Mouse (Mus musculus): ENCODE results near the gene Ramp1. TPM values are rescaled to one million over a fixed set of nuclear protein-coding genes. Genes with fewer than 3 reads are reported as not detected.

Ramp1 gene
- polyA plus RNA-seq, 1 experiment from 2014 or later, result 0.61 TPM

GRCm38 (mm10) chr1:91205651-91206050 is 26.0 kb downstream of the Ramp1 start:
- Histone ChIP-seq H3K27ac (replicated peaks) (no peak overlapping the region), H3K9me3 (no peaks in the 10 kb centered on the region), H3K36me3 (replicated peaks) (no peaks in the 10 kb centered on the region), H3K27me3 (replicated peaks; ENCODE audit: low read depth, poor library complexity, severe bottlenecking) (no peaks in the 10 kb centered on the region), H3K4me3 (no peak overlapping the region), H3K4me1 (peaks cover 14% of the 10 kb centered on the region; the same call in 1 of the 2 replicates)
- DNase-seq (ENCODE audit: low spot score), result no peak
- WGBS, result 79% methylated on average over 6 of the region's 6 CpGs

DNA sequence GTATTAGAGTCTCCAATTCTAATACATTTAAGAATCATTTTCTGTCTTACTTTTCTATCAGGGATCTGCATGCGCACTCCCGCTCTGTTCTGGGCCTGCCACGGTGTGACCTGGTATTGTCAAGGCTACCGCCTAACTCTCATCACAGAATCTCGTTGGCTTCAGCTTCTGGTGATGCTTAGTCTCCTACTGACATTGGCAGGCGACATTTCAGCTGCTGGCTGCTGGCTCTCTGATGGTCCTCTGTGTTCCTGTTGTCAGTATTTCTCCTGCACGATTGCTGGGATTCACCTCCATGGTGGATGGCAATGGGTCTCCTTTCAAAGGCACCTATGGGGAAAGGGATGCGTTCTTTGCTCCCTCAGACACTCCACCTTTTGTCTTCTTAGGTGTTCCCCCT is 26.7 kb downstream of the Ramp1 start:
- H3K4me3 ChIP-seq, result no peak overlapping the region
- H3K9me3 ChIP-seq, result no peaks in the 10 kb centered on the region
- no peak for DNase-seq (ENCODE audit: low spot score)
- 85% methylated on average over 8 of the region's 8 CpGs for WGBS
- peaks cover 10% of the 10 kb centered on the region; the same call in 1 of the 2 replicates for H3K4me1 ChIP-seq
- no peaks in the 10 kb centered on the region for H3K27me3 ChIP-seq (replicated peaks; ENCODE audit: low read depth, poor library complexity, severe bottlenecking)
- H3K27ac ChIP-seq (replicated peaks), result no peak overlapping the region
- no peaks in the 10 kb centered on the region for H3K36me3 ChIP-seq (replicated peaks)

GRCm38 (mm10) chr1:91206873-91207272 is 27.3 kb downstream of the Ramp1 start:
- Histone ChIP-seq H3K36me3 (replicated peaks) (no peaks in the 10 kb centered on the region), H3K9me3 (no peaks in the 10 kb centered on the region), H3K27ac (replicated peaks) (no peak overlapping the region), H3K4me1 (peaks cover 10% of the 10 kb centered on the region; the same call in 1 of the 2 replicates), H3K4me3 (no peak overlapping the region), H3K27me3 (replicated peaks; ENCODE audit: low read depth, poor library complexity, severe bottlenecking) (no peaks in the 10 kb centered on the region)
- DNase-seq (ENCODE audit: low spot score), result no peak
- 88% methylated on average over 5 of the region's 5 CpGs for WGBS

GRCm38 (mm10) chr1:91207334-91208074 is 27.9 kb downstream of the Ramp1 start:
- WGBS, result 85% methylated on average over 3 of the region's 3 CpGs
- no peak overlapping the region for H3K4me3 ChIP-seq
- no peaks in the 10 kb centered on the region for H3K27me3 ChIP-seq (replicated peaks; ENCODE audit: low read depth, poor library complexity, severe bottlenecking)
- no peak for DNase-seq (ENCODE audit: low spot score)
- no peaks in the 10 kb centered on the region for H3K36me3 ChIP-seq (replicated peaks)
- no peaks in the 10 kb centered on the region for H3K9me3 ChIP-seq
- no peak overlapping the region for H3K27ac ChIP-seq (replicated peaks)
- peaks cover 10% of the 10 kb centered on the region; the same call in 1 of the 2 replicates for H3K4me1 ChIP-seq

DNA sequence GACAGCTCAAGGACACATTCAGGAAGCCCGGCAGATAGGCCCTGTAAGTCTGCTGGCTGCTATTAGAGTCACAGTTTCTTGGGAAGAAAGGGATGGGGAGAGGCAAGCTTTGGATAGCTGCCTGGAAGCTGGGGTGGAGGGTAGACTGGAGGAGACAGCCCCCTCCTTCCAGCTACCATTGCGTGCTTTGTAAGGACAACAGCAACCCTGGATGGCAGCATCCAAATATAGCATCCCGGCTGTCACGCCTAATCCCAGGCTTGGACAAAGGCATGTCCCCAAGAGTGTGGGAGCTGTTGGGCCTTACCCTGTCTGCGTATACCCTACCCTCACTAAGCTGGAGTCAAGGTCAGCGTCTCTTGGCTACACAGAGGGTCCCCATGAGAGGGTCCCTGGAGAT is 29.7 kb downstream of the Ramp1 start:
- H3K27ac ChIP-seq (replicated peaks), result no peak overlapping the region
- no peaks in the 10 kb centered on the region for H3K36me3 ChIP-seq (replicated peaks)
- H3K27me3 ChIP-seq (replicated peaks; ENCODE audit: low read depth, poor library complexity, severe bottlenecking), result no peaks in the 10 kb centered on the region
- DNase-seq (ENCODE audit: low spot score), result no peak
- WGBS, result 86% methylated on average over 6 of the region's 6 CpGs
- no peak overlapping the region for H3K4me3 ChIP-seq
- no peaks in the 10 kb centered on the region for H3K9me3 ChIP-seq
- H3K4me1 ChIP-seq, result peaks cover 14% of the 10 kb centered on the region

DNA sequence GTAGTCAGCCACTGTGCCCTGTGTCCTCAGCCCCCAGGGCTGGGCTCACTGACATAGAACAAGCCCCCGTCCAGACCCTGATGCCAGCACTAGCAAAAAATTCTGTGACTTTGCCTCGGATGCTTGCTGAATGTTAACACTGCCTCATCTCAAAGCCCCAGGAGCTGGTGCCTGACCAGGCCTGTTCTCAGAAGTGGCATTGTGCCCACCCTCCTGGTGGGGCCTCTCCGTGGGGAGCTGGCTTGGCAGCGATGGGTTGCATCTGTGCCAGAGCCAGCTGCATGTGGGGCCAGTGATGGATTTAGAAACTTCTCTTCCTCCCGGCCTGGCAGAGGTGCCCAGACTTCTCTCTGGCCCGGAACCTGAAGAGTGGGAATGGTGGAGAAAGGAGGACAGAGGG is 30.2 kb downstream of the Ramp1 start:
- Histone ChIP-seq H3K9me3 (no peaks in the 10 kb centered on the region), H3K27me3 (replicated peaks; ENCODE audit: low read depth, poor library complexity, severe bottlenecking) (no peaks in the 10 kb centered on the region), H3K4me1 (peaks cover 9% of the 10 kb centered on the region), H3K36me3 (replicated peaks) (no peaks in the 10 kb centered on the region), H3K27ac (replicated peaks) (no peak overlapping the region), H3K4me3 (no peak overlapping the region)
- no peak for DNase-seq (ENCODE audit: low spot score)
- WGBS, result 91% methylated on average over 6 of the region's 6 CpGs

GRCm38 (mm10) chr1:91211099-91211498 is 31.5 kb downstream of the Ramp1 start:
- no peak overlapping the region for H3K4me3 ChIP-seq
- 77% methylated on average over 1 of the region's 1 CpGs for WGBS
- no peaks in the 10 kb centered on the region for H3K36me3 ChIP-seq (replicated peaks)
- no peaks in the 10 kb centered on the region for H3K27me3 ChIP-seq (replicated peaks; ENCODE audit: low read depth, poor library complexity, severe bottlenecking)
- H3K27ac ChIP-seq (replicated peaks), result no peak overlapping the region
- H3K9me3 ChIP-seq, result no peaks in the 10 kb centered on the region
- peaks cover 4% of the 10 kb centered on the region for H3K4me1 ChIP-seq
- peak; percentile 53 for DNase-seq (ENCODE audit: low spot score)

- no peak overlapping the region for H3K4me3 ChIP-seq
- H3K27ac ChIP-seq (replicated peaks), result no peak overlapping the region
- no peaks in the 10 kb centered on the region for H3K27me3 ChIP-seq (replicated peaks; ENCODE audit: low read depth, poor library complexity, severe bottlenecking)
- peaks cover 4% of the 10 kb centered on the region for H3K4me1 ChIP-seq
- 83% methylated on average over 7 of the region's 7 CpGs for WGBS
- H3K36me3 ChIP-seq (replicated peaks), result no peaks in the 10 kb centered on the region
- no peak for DNase-seq (ENCODE audit: low spot score)
- no peaks in the 10 kb centered on the region for H3K9me3 ChIP-seq
Observed at GRCm38 (mm10) chr1:91211591-91212008, 32.0 kb downstream of the Ramp1 start.

DNA sequence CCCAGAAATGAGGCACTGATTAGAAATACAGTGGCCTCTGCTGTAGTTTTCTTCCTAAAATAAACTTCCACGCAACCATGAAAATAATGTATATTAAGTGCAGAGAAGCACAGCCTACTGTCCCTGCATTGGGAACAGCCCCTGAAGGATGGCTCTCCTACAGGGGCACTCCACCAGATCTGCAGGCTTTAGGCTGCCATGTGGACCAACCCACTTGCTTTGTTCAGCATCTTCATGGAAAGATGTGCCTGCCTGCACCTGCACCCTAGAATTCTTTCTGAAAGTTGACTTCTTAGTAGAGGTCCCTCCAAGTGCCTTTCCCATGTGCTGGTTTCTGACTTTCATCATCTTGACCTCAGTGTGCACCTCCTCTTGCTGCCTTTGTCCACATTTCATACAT is 35.6 kb downstream of the Ramp1 start:
- Histone ChIP-seq H3K9me3 (no peaks in the 10 kb centered on the region), H3K4me3 (no peak overlapping the region), H3K27me3 (replicated peaks; ENCODE audit: low read depth, poor library complexity, severe bottlenecking) (no peaks in the 10 kb centered on the region), H3K4me1 (peaks cover 4% of the 10 kb centered on the region), H3K27ac (replicated peaks) (no peak overlapping the region), H3K36me3 (replicated peaks) (no peaks in the 10 kb centered on the region)
- no peak for DNase-seq (ENCODE audit: low spot score)
- 93% methylated on average over 1 of the region's 1 CpGs for WGBS

DNA sequence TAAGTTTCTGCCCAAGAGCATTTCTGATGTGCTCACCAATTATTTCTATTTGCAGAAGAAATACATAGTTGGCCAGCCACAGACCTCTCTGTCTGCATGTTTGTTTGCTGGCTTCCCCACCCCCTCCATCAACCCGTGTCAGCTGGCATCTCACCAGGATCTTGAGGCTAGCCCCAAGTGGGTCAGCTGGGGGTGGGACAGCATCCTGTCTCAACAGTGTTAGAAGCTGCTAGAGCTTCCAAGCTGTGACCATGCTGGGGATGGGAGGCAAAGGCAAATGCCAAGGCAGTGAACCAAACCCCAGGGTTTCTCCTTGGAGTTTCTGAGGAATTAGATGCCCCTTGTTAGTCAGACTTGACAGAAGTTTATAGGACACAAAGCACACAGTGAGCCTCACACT is 36.4 kb downstream of the Ramp1 start:
- no peak overlapping the region for H3K4me3 ChIP-seq
- DNase-seq (ENCODE audit: low spot score), result no peak
- peaks cover 4% of the 10 kb centered on the region for H3K4me1 ChIP-seq
- WGBS, result 35% methylated on average over 1 of the region's 1 CpGs
- no peaks in the 10 kb centered on the region for H3K27me3 ChIP-seq (replicated peaks; ENCODE audit: low read depth, poor library complexity, severe bottlenecking)
- H3K36me3 ChIP-seq (replicated peaks), result no peaks in the 10 kb centered on the region
- no peaks in the 10 kb centered on the region for H3K9me3 ChIP-seq
- H3K27ac ChIP-seq (replicated peaks), result no peak overlapping the region

DNA sequence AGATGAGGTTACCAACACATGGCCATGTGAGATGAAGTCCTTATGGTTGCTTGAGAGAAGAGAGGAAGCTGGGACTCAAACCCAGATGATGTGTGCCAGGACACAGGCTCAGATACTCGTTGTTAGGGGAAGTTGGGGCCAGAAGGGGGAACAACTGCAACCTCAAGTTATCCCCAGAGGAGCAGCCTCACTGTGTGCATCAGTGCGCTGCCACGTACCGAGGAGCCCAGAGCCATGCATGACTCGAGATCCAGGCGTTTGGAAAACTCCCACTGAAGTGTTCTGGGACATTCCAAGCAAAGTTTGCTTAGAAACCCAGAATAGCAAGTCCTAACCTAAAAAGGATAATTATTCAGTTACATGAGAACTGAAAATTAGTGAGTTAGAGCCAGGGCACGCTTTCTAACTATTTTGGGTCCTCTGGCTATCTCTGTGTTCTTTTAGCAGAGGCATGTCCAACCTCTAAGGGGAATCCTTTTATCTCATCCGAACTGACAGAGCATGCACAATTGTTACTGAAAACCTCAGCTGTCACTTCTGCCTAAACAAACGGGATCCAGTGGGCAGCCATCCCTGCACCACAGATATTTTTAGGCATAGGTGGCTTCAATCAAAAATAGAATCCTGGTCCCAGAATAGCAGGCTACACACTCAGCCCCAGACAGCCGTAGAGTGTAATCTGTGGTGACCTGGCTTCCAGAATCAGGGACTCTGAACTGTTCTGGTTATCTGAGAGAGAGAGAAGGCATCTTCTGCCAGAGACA is 37.1 kb downstream of the Ramp1 start:
- no peaks in the 10 kb centered on the region for H3K9me3 ChIP-seq
- WGBS, result 73% methylated on average over 10 of the region's 10 CpGs
- peaks cover 4% of the 10 kb centered on the region for H3K4me1 ChIP-seq
- H3K36me3 ChIP-seq (replicated peaks), result no peaks in the 10 kb centered on the region
- H3K4me3 ChIP-seq, result no peak overlapping the region
- H3K27me3 ChIP-seq (replicated peaks; ENCODE audit: low read depth, poor library complexity, severe bottlenecking), result no peaks in the 10 kb centered on the region
- no peak for DNase-seq (ENCODE audit: low spot score)
- H3K27ac ChIP-seq (replicated peaks), result no peak overlapping the region

- no peaks in the 10 kb centered on the region for H3K27me3 ChIP-seq (replicated peaks; ENCODE audit: low read depth, poor library complexity, severe bottlenecking)
- no peaks in the 10 kb centered on the region for H3K9me3 ChIP-seq
- no peak overlapping the region for H3K27ac ChIP-seq (replicated peaks)
- DNase-seq (ENCODE audit: low spot score), result no peak
- WGBS, result 87% methylated on average over 7 of the region's 7 CpGs
- H3K4me3 ChIP-seq, result no peak overlapping the region
- H3K4me1 ChIP-seq, result no peaks in the 10 kb centered on the region
- H3K36me3 ChIP-seq (replicated peaks), result no peaks in the 10 kb centered on the region
Observed at GRCm38 (mm10) chr1:91219641-91220321, 40.2 kb downstream of the Ramp1 start.
